Mouse (Mus musculus): ENCODE results near the gene Tas2r119. TPM values are rescaled to one million over a fixed set of nuclear protein-coding genes. Genes with fewer than 3 reads are reported as not detected.

Gene Tas2r119
- polyA plus RNA-seq (2015; fragmentation: Nextera tagmentation; extraction: Ambion mirVana) = not detected in 2 replicates

DNA sequence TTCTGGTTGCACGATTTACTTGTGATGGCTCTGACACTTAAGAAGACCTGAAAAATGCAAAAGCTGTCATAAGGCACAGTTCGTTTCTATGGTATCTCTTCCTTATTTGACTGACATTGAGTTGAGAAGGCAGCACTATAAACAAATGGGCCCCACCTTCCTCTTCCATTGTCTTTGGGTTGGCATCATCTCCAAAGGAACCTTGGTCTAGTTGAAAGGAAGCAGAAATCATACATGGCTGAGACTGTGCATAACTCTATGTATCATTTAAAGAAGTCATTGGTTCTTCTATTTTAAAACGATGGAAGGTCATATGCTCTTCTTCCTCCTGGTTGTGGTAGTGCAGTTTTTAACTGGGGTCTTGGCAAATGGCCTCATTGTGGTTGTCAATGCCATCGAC, at the start of gene Tas2r119:
Tas2r119 (plus strand) TSS at position 301 of the 400 bp plus-strand sequence.
- peaks cover 9% of the 10 kb centered on the region; the same call in 1 of the 2 replicates for H3K4me1 ChIP-seq (replicated peaks)
- H3K4me2 ChIP-seq = no peak within 1 kb of the TSS
- H3K9ac ChIP-seq = no peak within 1 kb of the TSS
- no peak within 1 kb of the TSS for H3K27ac ChIP-seq (replicated peaks)
- H3K4me3 ChIP-seq = no peak within 1 kb of the TSS
- ATAC-seq (ENCODE audit: low FRiP score, low read depth) = no peak
- H3K36me3 ChIP-seq = no peaks in the 10 kb centered on the region
- no peaks in the 10 kb centered on the region for H3K27me3 ChIP-seq
- WGBS = 94% methylated on average over 4 of the region's 4 CpGs
- H3K9me3 ChIP-seq = no peaks in the 10 kb centered on the region

DNA sequence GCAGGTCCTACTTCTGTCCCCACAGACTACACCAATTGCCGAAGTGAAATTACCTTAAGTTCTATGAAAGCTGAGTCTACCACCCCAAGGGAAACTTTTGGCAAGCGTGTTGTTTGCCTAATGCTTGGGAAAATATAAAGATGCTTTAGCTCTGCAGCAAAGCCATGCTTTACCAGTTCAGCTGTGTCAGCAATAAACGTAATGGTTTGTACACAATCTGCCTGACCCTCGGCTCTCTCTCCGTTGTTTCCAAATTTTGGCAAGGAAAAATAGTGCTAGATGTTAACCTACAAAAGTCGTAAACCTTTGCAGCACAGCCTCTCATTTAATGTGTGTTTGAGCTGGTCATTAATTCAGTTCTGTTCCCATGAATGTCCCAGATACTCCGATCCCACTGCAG, 44.8 kb upstream of the Tas2r119 start:
- Histone ChIP-seq H3K36me3 (no peaks in the 10 kb centered on the region), H3K4me1 (replicated peaks) (no peaks in the 10 kb centered on the region), H3K9me3 (no peaks in the 10 kb centered on the region), H3K27me3 (no peaks in the 10 kb centered on the region), H3K4me3 (no peak overlapping the region), H3K4me2 (no peak overlapping the region), H3K27ac (replicated peaks) (no peak overlapping the region), H3K9ac (no peak overlapping the region)
- ATAC-seq (ENCODE audit: low FRiP score, low read depth) = no peak
- 82% methylated on average over 7 of the region's 7 CpGs for WGBS

DNA sequence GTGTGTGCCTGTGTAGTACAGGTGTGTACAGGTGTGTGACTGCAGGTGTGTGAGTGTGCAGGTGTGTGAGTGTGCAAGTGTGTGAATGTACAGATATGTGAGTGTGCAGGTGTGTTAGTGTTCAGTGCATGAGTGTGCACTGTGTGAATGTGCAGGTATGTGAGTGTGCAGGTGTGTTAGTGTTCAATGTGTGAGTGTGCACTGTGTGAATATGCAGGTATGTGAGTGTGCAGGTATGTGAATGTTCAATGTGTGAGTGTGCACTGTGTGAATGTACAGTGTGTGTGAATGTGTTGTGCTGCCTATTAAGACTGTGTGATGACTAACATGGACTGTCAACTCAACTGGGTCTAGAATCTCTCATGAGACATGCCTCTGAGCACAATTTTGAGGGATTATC, 35.4 kb upstream of the Tas2r119 start:
- Histone ChIP-seq H3K36me3 (no peaks in the 10 kb centered on the region), H3K4me2 (no peak overlapping the region), H3K27me3 (no peaks in the 10 kb centered on the region), H3K9me3 (no peaks in the 10 kb centered on the region), H3K4me3 (no peak overlapping the region), H3K9ac (no peak overlapping the region), H3K4me1 (replicated peaks) (no peaks in the 10 kb centered on the region), H3K27ac (replicated peaks) (no peak overlapping the region)
- ATAC-seq (ENCODE audit: low FRiP score, low read depth) = no peak

DNA sequence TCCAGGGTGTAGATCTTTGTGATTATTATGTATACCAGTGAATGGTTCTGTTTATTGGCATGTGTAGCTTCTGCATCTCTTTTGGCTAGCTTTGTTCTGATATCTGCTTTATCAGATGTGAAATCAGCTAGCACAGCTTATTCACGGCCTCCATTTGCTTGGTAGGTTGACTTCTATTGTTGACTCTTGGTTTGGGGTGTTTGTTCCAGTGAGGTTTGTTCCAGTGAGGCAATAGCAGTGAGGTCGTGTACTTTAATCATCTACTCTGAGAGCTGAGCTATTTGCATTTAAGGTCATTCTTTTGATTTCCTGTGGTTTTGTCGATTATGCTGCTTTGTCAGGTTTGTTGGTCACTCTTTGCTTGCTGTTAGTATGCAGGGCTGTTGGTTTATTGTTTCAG, 32.8 kb upstream of the Tas2r119 start:
- Histone ChIP-seq H3K4me3 (no peak overlapping the region), H3K9ac (no peak overlapping the region), H3K27me3 (no peaks in the 10 kb centered on the region), H3K9me3 (no peaks in the 10 kb centered on the region), H3K4me2 (no peak overlapping the region), H3K27ac (replicated peaks) (no peak overlapping the region), H3K36me3 (no peaks in the 10 kb centered on the region), H3K4me1 (replicated peaks) (no peaks in the 10 kb centered on the region)
- 50% methylated on average over 3 of the region's 3 CpGs for WGBS
- ATAC-seq (ENCODE audit: low FRiP score, low read depth) = no peak

DNA sequence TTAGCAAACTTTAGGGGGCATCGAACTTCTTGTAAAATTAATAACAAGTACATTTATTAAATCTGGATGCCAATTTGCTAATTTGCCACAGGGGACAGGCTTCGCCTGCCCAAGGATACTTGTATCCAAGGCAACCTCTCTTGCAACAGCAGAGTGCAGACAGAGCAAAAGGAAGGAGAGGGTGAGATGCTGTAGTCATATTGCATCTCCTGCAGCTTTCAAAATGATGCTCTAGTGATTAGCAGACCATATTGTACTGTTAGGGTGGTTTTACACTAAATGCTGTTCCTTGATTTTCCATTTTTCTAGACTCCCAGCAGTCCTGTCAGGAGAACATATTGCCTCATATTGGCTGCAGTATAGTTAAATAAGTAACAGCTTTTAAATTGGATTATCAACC, 23.7 kb upstream of the Tas2r119 start:
- Histone ChIP-seq H3K9ac (no peak overlapping the region), H3K9me3 (no peaks in the 10 kb centered on the region), H3K4me3 (no peak overlapping the region), H3K27me3 (no peaks in the 10 kb centered on the region), H3K36me3 (no peaks in the 10 kb centered on the region), H3K4me2 (no peak overlapping the region), H3K27ac (replicated peaks) (no peak overlapping the region), H3K4me1 (replicated peaks) (no peaks in the 10 kb centered on the region; the same call in 1 of the 2 replicates)
- 53% methylated on average over 2 of the region's 2 CpGs for WGBS
- peak; percentile 59 for ATAC-seq (ENCODE audit: low FRiP score, low read depth)

DNA sequence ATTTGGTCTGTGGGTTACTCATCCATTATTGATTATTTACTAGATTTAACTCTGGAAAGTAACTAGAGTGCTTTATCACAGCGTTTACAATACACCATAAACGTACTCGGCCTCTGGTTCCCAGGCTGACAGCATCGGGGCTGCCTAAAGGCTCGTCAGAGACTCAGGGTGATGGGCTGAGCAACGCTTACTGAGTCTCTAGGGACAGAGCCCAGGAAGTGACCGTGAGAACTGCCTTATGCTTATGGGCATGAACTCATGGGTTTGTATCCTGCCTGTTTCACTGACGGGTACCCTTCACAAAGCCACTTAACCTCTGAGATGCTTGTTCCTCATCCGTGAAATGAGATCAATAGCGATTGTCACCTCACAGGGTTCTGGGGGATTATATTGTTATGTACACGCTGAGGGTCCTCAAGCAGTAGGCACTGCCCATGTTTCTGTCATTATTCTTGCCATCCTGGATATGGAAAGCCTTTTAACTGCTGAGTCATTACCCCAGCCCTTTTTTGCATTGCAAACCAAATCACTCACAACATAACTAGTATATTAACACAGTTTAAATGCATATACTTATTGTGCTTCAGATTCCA, 23.1 kb upstream of the Tas2r119 start:
- H3K36me3 ChIP-seq = no peaks in the 10 kb centered on the region
- no peaks in the 10 kb centered on the region; the same call in 1 of the 2 replicates for H3K4me1 ChIP-seq (replicated peaks)
- no peak overlapping the region for H3K9ac ChIP-seq
- peak; percentile 68; the same call in 1 of the 2 replicates for ATAC-seq (ENCODE audit: low FRiP score, low read depth)
- no peak overlapping the region for H3K4me2 ChIP-seq
- H3K4me3 ChIP-seq = no peak overlapping the region
- WGBS = 36% methylated on average over 11 of the region's 11 CpGs
- no peaks in the 10 kb centered on the region for H3K27me3 ChIP-seq
- H3K9me3 ChIP-seq = no peaks in the 10 kb centered on the region
- H3K27ac ChIP-seq (replicated peaks) = no peak overlapping the region

DNA sequence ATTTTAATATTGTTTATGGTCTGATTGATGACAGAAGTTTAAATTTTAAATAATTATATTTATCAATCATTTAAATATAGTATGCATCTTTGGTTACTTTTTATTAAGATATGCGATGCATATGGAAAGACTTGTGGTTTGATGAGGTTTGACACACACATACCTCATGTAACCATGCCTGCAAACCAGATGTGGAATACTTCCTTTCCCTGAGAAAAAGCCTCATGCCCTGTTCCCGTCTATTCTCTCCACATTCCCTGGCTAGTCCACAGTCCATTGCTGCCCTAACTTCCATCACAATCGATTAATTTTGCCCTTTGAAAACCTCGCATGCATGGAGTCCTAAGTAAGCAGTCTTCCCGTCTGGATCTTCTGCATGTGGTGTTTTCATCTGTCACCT, 21.0 kb upstream of the Tas2r119 start:
- Histone ChIP-seq H3K4me1 (replicated peaks) (no peaks in the 10 kb centered on the region; the same call in 1 of the 2 replicates), H3K36me3 (no peaks in the 10 kb centered on the region), H3K4me3 (no peak overlapping the region), H3K27ac (replicated peaks) (no peak overlapping the region), H3K9ac (no peak overlapping the region), H3K9me3 (no peaks in the 10 kb centered on the region), H3K4me2 (no peak overlapping the region), H3K27me3 (no peaks in the 10 kb centered on the region)
- 68% methylated on average over 5 of the region's 5 CpGs for WGBS
- no peak for ATAC-seq (ENCODE audit: low FRiP score, low read depth)

DNA sequence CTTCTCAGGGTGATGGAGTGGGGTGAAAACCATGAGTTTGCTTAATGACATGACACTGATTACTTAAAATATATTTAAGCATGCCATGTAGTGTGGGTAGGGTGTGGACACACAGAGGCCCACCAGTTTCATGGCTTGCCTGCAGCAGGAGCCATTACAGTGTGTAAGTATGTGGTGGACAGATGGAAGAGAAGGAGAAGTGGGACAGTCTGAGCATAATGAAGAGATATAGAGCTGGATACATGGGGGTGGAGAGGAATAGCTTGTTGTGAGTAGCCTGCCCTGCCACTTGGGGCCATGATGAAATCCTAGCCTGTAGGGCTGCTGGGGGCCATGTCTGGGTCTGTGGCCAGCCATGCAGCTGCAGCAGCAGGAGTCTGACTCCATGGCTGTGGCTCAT, 16.8 kb upstream of the Tas2r119 start:
- ATAC-seq (ENCODE audit: low FRiP score, low read depth) = no peak
- no peaks in the 10 kb centered on the region for H3K27me3 ChIP-seq
- no peaks in the 10 kb centered on the region for H3K4me1 ChIP-seq (replicated peaks)
- no peaks in the 10 kb centered on the region for H3K9me3 ChIP-seq
- no peak overlapping the region for H3K4me3 ChIP-seq
- no peaks in the 10 kb centered on the region for H3K36me3 ChIP-seq
- H3K9ac ChIP-seq = no peak overlapping the region
- H3K4me2 ChIP-seq = no peak overlapping the region
- H3K27ac ChIP-seq (replicated peaks) = no peak overlapping the region

DNA sequence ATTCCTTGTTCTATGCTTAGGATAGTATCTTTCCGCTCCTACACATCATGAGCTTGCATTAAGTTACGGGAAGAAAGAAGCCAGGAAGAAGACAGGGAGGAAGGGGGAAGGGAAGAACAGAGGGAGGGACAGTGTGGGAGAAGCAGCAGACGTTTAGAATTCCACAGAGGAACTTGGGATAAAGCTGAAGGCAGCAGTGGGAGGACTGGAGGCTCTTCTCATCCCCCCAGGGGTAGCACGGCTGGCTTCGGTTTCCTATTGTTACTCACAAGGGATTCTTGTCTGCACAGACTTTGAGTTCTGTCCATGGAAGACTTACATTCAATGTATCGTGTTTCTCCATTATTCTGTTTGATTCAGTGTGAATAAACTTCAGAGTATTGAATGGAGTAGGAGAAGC, 5.3 kb upstream of the Tas2r119 start:
- H3K36me3 ChIP-seq = no peaks in the 10 kb centered on the region
- no peak overlapping the region for H3K4me2 ChIP-seq
- H3K27ac ChIP-seq (replicated peaks) = no peak overlapping the region
- WGBS = 24% methylated on average over 6 of the region's 6 CpGs
- no peak overlapping the region for H3K4me3 ChIP-seq
- no peaks in the 10 kb centered on the region for H3K27me3 ChIP-seq
- no peaks in the 10 kb centered on the region for H3K9me3 ChIP-seq
- no peak overlapping the region for H3K9ac ChIP-seq
- no peak for ATAC-seq (ENCODE audit: low FRiP score, low read depth)
- H3K4me1 ChIP-seq (replicated peaks) = peaks cover 9% of the 10 kb centered on the region

DNA sequence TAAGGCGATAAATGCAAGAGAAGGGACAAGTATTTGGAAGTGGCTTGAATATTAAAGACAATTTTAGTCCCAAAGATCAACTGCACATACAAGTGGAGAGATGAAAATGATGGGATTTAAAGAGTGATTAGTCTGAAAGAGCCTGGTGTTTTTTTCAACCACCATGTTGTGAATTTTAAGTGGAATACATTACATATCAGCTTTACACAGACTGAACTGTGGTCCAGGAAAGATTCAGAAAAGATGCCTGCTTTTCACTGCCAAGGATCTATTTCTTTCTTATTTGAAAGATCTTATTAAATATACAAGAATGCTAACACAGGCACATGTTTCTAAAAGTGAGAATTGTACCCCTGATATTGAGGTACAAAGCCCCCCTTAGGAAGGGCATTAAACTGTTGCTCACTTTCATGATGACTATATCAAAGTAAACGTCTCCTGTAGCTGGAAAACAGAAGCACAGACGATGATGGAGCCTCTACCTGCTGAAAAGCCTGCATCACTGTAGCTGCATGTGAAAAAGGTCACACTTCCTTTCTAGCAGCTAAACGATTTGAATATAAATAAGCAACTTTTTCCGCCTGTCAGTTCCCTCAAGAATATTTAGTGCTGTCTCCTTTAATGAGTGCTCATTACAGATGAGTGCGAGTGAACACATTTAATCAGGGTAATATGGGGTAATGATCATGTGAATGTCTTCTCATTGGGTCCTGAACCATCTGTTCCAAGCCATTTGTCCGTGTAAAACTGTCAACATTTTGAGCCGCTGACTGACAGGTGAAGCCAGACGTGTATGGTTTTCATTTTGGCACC, 4.7 kb upstream of the Tas2r119 start:
- H3K36me3 ChIP-seq = no peaks in the 10 kb centered on the region
- H3K4me2 ChIP-seq = no peak overlapping the region
- 27% methylated on average over 9 of the region's 9 CpGs for WGBS
- H3K9ac ChIP-seq = no peak overlapping the region
- H3K4me3 ChIP-seq = no peak overlapping the region
- no peaks in the 10 kb centered on the region for H3K9me3 ChIP-seq
- no peaks in the 10 kb centered on the region for H3K27me3 ChIP-seq
- H3K27ac ChIP-seq (replicated peaks) = no peak overlapping the region
- ATAC-seq (ENCODE audit: low FRiP score, low read depth) = no peak
- H3K4me1 ChIP-seq (replicated peaks) = peaks cover 9% of the 10 kb centered on the region

DNA sequence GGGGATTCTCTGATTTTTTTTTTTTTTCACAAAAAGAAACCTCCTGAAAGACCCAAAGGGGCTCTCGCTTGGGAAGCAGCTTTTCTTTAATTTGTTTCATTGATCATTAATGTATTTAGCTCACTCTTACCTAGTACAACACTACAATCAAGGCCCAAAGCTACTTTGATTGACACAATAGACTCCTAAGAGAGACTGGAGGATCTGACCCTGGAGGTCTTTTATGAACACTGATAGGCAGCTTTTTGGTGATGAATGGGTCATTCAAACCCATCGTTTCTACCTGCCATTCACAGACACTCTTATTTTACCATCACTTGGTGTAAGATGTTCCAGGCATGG, 4.1 kb upstream of the Tas2r119 start:
- Histone ChIP-seq H3K4me3 (no peak overlapping the region), H3K9ac (no peak overlapping the region), H3K4me2 (no peak overlapping the region), H3K4me1 (replicated peaks) (peaks cover 9% of the 10 kb centered on the region), H3K36me3 (no peaks in the 10 kb centered on the region), H3K27me3 (no peaks in the 10 kb centered on the region), H3K27ac (replicated peaks) (no peak overlapping the region), H3K9me3 (no peaks in the 10 kb centered on the region)
- no peak for ATAC-seq (ENCODE audit: low FRiP score, low read depth)
- WGBS = 52% methylated on average over 2 of the region's 2 CpGs

DNA sequence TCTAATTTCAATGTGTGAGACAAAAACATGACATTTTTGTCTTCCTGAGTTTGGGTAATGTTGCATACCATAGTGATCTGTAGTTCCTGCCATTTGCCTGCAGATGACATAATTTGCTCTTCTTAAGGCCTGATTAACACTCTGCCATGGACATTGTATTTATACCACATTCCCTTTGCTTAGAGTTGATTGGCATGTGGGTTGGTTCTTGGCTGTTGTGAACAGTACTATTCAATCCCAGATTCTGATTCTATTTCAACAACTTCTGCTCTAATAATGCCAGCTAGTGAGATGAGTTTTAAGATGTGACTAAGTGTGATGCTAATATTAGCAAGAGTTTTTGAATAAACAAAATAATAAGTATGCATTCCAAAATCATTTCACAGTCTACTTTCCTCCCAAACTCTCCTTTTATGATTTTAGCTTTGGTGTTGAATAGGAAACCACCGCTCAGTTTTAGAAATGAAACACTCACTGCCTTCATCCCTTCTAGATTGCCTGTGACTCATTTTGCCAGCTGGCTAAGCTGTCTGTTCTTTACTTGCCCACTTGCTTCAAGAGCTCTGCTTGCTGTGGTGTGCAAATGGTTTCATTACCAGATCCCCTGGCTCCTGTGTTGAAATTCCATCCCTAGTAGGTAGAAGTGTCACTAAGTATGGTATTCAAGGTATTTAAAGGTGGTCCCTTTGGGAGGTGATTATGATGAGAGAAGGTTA, 3.1 kb downstream of the Tas2r119 start:
- H3K36me3 ChIP-seq = no peaks in the 10 kb centered on the region
- H3K4me2 ChIP-seq = no peak overlapping the region
- no peaks in the 10 kb centered on the region for H3K9me3 ChIP-seq
- no peak overlapping the region for H3K27ac ChIP-seq (replicated peaks)
- no peaks in the 10 kb centered on the region for H3K4me1 ChIP-seq (replicated peaks)
- 97% methylated on average over 1 of the region's 1 CpGs for WGBS
- no peaks in the 10 kb centered on the region for H3K27me3 ChIP-seq
- no peak for ATAC-seq (ENCODE audit: low FRiP score, low read depth)
- no peak overlapping the region for H3K9ac ChIP-seq
- no peak overlapping the region for H3K4me3 ChIP-seq
